Mouse (Mus musculus): ENCODE measurements around the gene Lpin3. TPM values are rescaled to one million over a fixed set of nuclear protein-coding genes. Genes with fewer than 3 reads are reported as not detected.

Lpin3 gene
- polyA plus RNA-seq (2012; rRNA removed): 1.8 and 2.5 TPM in 2 replicates

DNA sequence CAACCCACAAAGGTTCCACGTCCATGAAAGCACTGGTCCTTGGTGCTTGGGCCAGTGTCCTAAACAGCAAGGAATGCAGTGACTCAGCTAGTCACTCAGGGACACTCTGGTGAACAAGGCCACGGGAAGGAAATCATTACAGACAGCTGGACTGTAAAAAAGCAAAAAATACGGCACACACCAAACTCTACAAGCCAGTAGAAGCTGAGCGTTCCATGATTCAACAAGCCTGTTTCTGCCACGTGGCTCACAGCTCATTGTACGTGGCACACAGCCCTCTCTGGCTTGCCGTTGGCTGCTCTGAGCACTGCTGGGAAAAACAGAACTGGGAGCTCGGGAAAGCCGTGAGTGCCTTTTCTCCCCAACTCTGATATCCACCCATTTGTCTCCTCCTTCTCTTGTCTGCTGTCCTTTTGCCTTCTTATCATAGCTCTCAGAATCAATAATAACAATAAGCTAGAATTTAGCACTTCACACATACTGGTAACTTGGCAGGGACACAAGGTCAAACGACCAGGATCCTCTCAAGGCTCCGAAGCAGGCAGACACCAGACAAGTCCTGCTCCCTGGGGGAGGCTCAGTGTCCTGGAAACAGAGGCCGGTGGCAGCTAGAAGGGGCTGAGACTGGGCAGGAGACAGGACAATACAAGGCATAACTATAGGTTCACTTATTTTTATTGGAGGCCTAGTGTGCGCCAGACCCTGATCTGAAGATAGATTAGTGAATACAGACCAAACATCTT lies at the start of gene Lpin3:
Gene Lpin3, plus strand, starts transcription at position 218 of the 743 bp plus-strand sequence.
- Histone ChIP-seq H3K27me3 (ENCODE audit: control insufficient read depth, insufficient read depth, low read length) (no peaks in the 10 kb centered on the region), H3K4me3 (ENCODE audit: control insufficient read depth, insufficient read depth, low read length) (no peak within 1 kb of the TSS), H3K36me3 (ENCODE audit: control insufficient read depth, insufficient read depth, low read length) (no peaks in the 10 kb centered on the region), H3K27ac (ENCODE audit: control insufficient read depth, insufficient read depth, low read length) (no peak within 1 kb of the TSS), H3K4me1 (replicated peaks; ENCODE audit: control insufficient read depth, insufficient read depth, low read length) (no peaks in the 10 kb centered on the region)
- TF ChIP-seq POLR2A (IDR thresholded peaks at IDR 0.05; ENCODE audit: control insufficient read depth, extremely low read depth, insufficient read depth, low read length, poor library complexity): no peak
- no peak for TF ChIP-seq CTCF (IDR thresholded peaks at IDR 0.05; ENCODE audit: borderline replicate concordance, control insufficient read depth, extremely low read depth, insufficient read depth, low read length, poor library complexity)
- 85% methylated on average over 13 of the region's 13 CpGs for WGBS
- no peak for DNase-seq

DNA sequence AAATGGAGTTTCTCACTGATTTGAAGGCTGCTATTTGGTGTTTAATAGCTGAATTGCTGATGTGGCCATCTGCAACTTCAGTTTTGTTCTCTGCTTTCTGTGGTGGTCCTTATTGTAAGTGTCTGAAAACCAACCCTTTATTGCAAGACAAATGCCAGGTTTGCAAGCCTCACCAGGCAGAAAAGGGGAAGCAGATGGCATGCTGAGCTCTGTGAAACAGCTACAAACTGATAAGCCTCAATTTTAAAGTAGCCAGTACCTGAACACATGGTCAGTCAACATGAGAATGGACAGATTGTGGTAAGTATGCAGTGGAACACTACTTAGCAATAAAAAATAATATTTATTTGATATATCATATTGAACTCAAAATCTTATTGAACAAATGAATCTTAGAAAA lies 39.6 kb upstream of the Lpin3 start:
- H3K4me3 ChIP-seq (ENCODE audit: control insufficient read depth, insufficient read depth, low read length): no peak overlapping the region
- no peak overlapping the region for H3K27ac ChIP-seq (ENCODE audit: control insufficient read depth, insufficient read depth, low read length)
- no peaks in the 10 kb centered on the region for H3K36me3 ChIP-seq (ENCODE audit: control insufficient read depth, insufficient read depth, low read length)
- no peak for TF ChIP-seq CTCF (IDR thresholded peaks at IDR 0.05; ENCODE audit: borderline replicate concordance, control insufficient read depth, extremely low read depth, insufficient read depth, low read length, poor library complexity)
- no peak for TF ChIP-seq POLR2A (IDR thresholded peaks at IDR 0.05; ENCODE audit: control insufficient read depth, extremely low read depth, insufficient read depth, low read length, poor library complexity)
- H3K27me3 ChIP-seq (ENCODE audit: control insufficient read depth, insufficient read depth, low read length): no peaks in the 10 kb centered on the region
- no peaks in the 10 kb centered on the region for H3K4me1 ChIP-seq (replicated peaks; ENCODE audit: control insufficient read depth, insufficient read depth, low read length)
- no peak for DNase-seq

DNA sequence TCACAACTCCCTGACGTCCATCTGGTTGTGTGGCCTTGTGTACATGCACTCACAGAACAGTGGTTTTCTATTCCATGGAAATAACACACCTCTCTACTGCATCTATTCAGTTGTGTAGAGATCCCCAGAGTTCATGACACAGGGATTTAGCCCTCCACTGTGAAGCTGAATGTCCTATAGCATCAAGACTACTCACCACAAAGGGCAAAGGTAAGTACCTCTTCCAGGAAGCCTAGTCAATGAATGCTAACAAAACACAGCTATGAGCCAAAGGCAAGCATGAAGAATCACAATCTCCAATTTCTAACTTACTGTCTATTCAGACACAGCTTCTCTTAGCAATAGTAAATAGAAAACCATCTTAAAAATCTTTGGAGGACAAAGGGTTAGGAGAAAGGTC lies 32.8 kb upstream of the Lpin3 start:
- DNase-seq: no peak

DNA sequence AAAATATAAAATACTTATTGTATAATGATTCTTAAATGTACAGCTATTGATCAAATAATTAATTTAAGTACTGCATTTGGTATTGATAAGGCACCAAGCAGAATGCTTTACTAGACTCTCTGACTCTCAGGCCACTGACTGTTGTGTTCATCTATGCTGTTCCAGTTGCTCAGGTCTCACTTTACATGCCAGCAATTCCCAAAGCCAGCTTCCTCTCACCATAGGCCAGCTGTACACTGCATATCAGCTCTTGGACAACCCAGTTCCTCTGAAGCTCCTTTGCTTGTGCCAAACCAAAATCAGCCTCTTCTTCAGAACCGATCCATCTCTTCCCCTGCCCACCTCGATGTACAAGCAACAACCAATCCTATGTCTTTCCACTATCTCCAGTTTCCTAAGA lies 32.3 kb upstream of the Lpin3 start:
- H3K4me3 ChIP-seq (ENCODE audit: control insufficient read depth, insufficient read depth, low read length): no peak overlapping the region
- WGBS: 99% methylated on average over 2 of the region's 2 CpGs
- no peak for DNase-seq
- no peak overlapping the region for H3K27ac ChIP-seq (ENCODE audit: control insufficient read depth, insufficient read depth, low read length)
- H3K36me3 ChIP-seq (ENCODE audit: control insufficient read depth, insufficient read depth, low read length): no peaks in the 10 kb centered on the region
- H3K27me3 ChIP-seq (ENCODE audit: control insufficient read depth, insufficient read depth, low read length): no peaks in the 10 kb centered on the region
- TF ChIP-seq CTCF (IDR thresholded peaks at IDR 0.05; ENCODE audit: borderline replicate concordance, control insufficient read depth, extremely low read depth, insufficient read depth, low read length, poor library complexity) (no peak), POLR2A (IDR thresholded peaks at IDR 0.05; ENCODE audit: control insufficient read depth, extremely low read depth, insufficient read depth, low read length, poor library complexity) (no peak)
- no peaks in the 10 kb centered on the region for H3K4me1 ChIP-seq (replicated peaks; ENCODE audit: control insufficient read depth, insufficient read depth, low read length)

More for the DNA sequence above, 32.8 kb upstream of the Lpin3 start:
- 96% methylated on average over 1 of the region's 1 CpGs for WGBS
- H3K4me1 ChIP-seq (replicated peaks; ENCODE audit: control insufficient read depth, insufficient read depth, low read length): no peaks in the 10 kb centered on the region
- H3K4me3 ChIP-seq (ENCODE audit: control insufficient read depth, insufficient read depth, low read length): no peak overlapping the region
- no peak overlapping the region for H3K27ac ChIP-seq (ENCODE audit: control insufficient read depth, insufficient read depth, low read length)
- H3K36me3 ChIP-seq (ENCODE audit: control insufficient read depth, insufficient read depth, low read length): no peaks in the 10 kb centered on the region
- no peaks in the 10 kb centered on the region for H3K27me3 ChIP-seq (ENCODE audit: control insufficient read depth, insufficient read depth, low read length)
- TF ChIP-seq POLR2A (IDR thresholded peaks at IDR 0.05; ENCODE audit: control insufficient read depth, extremely low read depth, insufficient read depth, low read length, poor library complexity) (no peak), CTCF (IDR thresholded peaks at IDR 0.05; ENCODE audit: borderline replicate concordance, control insufficient read depth, extremely low read depth, insufficient read depth, low read length, poor library complexity) (no peak)

DNA sequence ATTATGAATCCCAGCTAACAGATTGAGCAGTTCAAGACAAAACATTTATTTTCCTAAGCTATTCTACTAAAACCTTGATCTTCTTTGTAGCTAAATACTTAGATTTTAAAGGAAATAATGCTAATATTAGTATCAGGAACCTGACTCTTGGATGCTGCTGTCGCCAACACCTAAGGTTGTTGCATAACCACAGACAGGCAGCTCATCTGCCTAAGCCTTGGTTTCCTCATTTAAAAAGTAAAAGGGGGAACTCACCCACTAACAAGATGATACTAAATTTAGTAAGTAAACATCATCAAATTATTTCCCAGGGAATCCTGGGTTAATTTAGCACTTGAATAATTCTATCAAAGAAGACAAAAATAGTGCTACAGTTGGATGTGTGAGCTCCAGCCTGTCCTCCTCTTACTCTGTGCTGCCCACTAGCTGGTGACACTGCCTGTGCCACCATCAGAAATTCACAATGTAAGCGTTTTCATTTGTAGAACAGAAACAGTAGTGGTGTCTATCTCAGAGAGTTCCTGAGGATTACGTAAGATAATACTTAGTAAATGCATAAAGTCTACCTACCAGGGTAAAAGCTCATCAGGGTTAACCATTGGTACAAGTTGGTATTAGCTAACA lies 30.7 kb upstream of the Lpin3 start:
- H3K4me3 ChIP-seq (ENCODE audit: control insufficient read depth, insufficient read depth, low read length): no peak overlapping the region
- no peak for DNase-seq
- no peaks in the 10 kb centered on the region for H3K4me1 ChIP-seq (replicated peaks; ENCODE audit: control insufficient read depth, insufficient read depth, low read length)
- no peaks in the 10 kb centered on the region for H3K27me3 ChIP-seq (ENCODE audit: control insufficient read depth, insufficient read depth, low read length)
- TF ChIP-seq CTCF (IDR thresholded peaks at IDR 0.05; ENCODE audit: borderline replicate concordance, control insufficient read depth, extremely low read depth, insufficient read depth, low read length, poor library complexity): no peak
- TF ChIP-seq POLR2A (IDR thresholded peaks at IDR 0.05; ENCODE audit: control insufficient read depth, extremely low read depth, insufficient read depth, low read length, poor library complexity): no peak
- 81% methylated on average over 3 of the region's 3 CpGs for WGBS
- no peaks in the 10 kb centered on the region for H3K36me3 ChIP-seq (ENCODE audit: control insufficient read depth, insufficient read depth, low read length)
- H3K27ac ChIP-seq (ENCODE audit: control insufficient read depth, insufficient read depth, low read length): no peak overlapping the region

DNA sequence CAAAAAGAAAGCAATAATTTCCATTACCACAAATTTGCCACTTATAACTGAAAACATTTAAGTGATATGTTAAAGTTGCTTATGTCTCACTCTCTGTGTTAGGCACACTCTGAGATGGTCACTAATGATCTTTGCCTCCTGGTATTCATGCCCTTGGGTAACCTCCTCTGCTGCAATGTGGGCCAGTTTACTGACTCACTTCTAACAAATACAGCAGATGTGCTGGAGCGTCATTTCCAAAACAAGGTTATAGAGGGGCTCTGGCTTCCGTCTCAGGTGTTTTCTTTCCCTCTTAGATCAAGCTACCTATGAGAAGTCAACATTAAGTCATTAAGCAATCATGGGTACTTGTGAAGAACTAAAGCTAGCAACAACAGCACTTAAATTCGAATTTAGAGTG lies 30.1 kb upstream of the Lpin3 start:
- TF ChIP-seq CTCF (IDR thresholded peaks at IDR 0.05; ENCODE audit: borderline replicate concordance, control insufficient read depth, extremely low read depth, insufficient read depth, low read length, poor library complexity): no peak
- no peak for TF ChIP-seq POLR2A (IDR thresholded peaks at IDR 0.05; ENCODE audit: control insufficient read depth, extremely low read depth, insufficient read depth, low read length, poor library complexity)
- WGBS: 94% methylated on average over 3 of the region's 3 CpGs

More for the DNA sequence above, 30.1 kb upstream of the Lpin3 start:
- no peaks in the 10 kb centered on the region for H3K4me1 ChIP-seq (replicated peaks; ENCODE audit: control insufficient read depth, insufficient read depth, low read length)
- no peak overlapping the region for H3K4me3 ChIP-seq (ENCODE audit: control insufficient read depth, insufficient read depth, low read length)
- no peak for DNase-seq
- H3K27me3 ChIP-seq (ENCODE audit: control insufficient read depth, insufficient read depth, low read length): no peaks in the 10 kb centered on the region
- H3K27ac ChIP-seq (ENCODE audit: control insufficient read depth, insufficient read depth, low read length): no peak overlapping the region
- H3K36me3 ChIP-seq (ENCODE audit: control insufficient read depth, insufficient read depth, low read length): no peaks in the 10 kb centered on the region
